In genomic region chr6:39005267-39005944, GRCm38 (mm10) we compare ENCODE assay signal across 15 mouse cellular contexts.
A peak's percentile ranks its signal among the peaks of the same experiment; 100 is the strongest.
DNase-seq lines count a peak whose midpoint lies in the region; ATAC-seq and TF ChIP-seq lines count a peak whose summit lies in the region.
"Had no signal": no experiment of that assay in that cellular context is flagged by ENCODE, and none has a peak within 500 bp of the region (broad histone marks: within the 10 kb centered on the region; RNA-seq: fewer than 3 reads in every experiment).

No protein-coding gene starts in this region.

- no peak for TF ChIP-seq CTCF in left cerebral cortex, adult 2 months (IDR thresholded peaks at IDR 0.05)

- intact Hi-C loops in left cerebral cortex, adult 2 months (cut with DNase I) = no loop called here

- H3K36me3 ChIP-seq in kidney, embryonic 16.5 days (ENCODE audit: insufficient read depth, low read length) = no peaks in the 10 kb centered on the region
- no peaks in the 10 kb centered on the region for H3K36me3 ChIP-seq in limb, embryonic 11.5 days (ENCODE audit: control insufficient read depth, insufficient read depth, low read length)
- no peaks in the 10 kb centered on the region for H3K36me3 ChIP-seq in neural tube, embryonic 15.5 days
- H3K36me3 ChIP-seq: heart, embryonic 13.5 days; liver, embryonic 13.5 days had no signal

- H3K4me1 ChIP-seq in kidney, embryonic 16.5 days (ENCODE audit: insufficient read depth, low read length) = peaks cover 35% of the 10 kb centered on the region; the same call in 1 of the 2 replicates
- peaks cover 10% of the 10 kb centered on the region for H3K4me1 ChIP-seq in limb, embryonic 11.5 days (ENCODE audit: control insufficient read depth, insufficient read depth, low read length)
- H3K4me1 ChIP-seq in neural tube, embryonic 15.5 days = peaks cover 28% of the 10 kb centered on the region

- H3K27ac ChIP-seq in kidney, embryonic 16.5 days (ENCODE audit: low read length) = peak overlapping the region; percentile 27
- H3K27ac ChIP-seq in limb, embryonic 11.5 days (replicated peaks; ENCODE audit: low read depth, low read length) = no peak overlapping the region
- H3K27ac ChIP-seq in neural tube, embryonic 15.5 days (replicated peaks) = peak overlapping the region; percentile 67
- no peak overlapping the region for H3K27ac ChIP-seq in left cerebral cortex, adult 2 months
- H3K27ac ChIP-seq: heart, embryonic 13.5 days; liver, embryonic 13.5 days had no signal

- H3K4me3 ChIP-seq in kidney, embryonic 16.5 days (ENCODE audit: low read length) = no peak overlapping the region
- no peak overlapping the region for H3K4me3 ChIP-seq in limb, embryonic 11.5 days (ENCODE audit: low read depth, low read length)
- H3K4me3 ChIP-seq in neural tube, embryonic 15.5 days (replicated peaks) = no peak overlapping the region
- H3K4me3 ChIP-seq in left cerebral cortex, adult 2 months = no peak overlapping the region
- H3K4me3 ChIP-seq: heart, embryonic 13.5 days; liver, embryonic 13.5 days had no signal

- H3K9me3 ChIP-seq in kidney, embryonic 16.5 days (ENCODE audit: low read length) = no peaks in the 10 kb centered on the region
- H3K9me3 ChIP-seq in limb, embryonic 11.5 days (ENCODE audit: control insufficient read depth, low read length) = no peaks in the 10 kb centered on the region
- H3K9me3 ChIP-seq in neural tube, embryonic 15.5 days (replicated peaks) = no peaks in the 10 kb centered on the region
- H3K9me3 ChIP-seq: heart, embryonic 13.5 days; liver, embryonic 13.5 days had no signal

- no peak for ATAC-seq in kidney, embryonic 16.5 days (ENCODE audit: low FRiP score, low TSS enrichment)
- ATAC-seq in limb, embryonic 11.5 days (ENCODE audit: insufficient number of reproducible peaks, low FRiP score, low TSS enrichment, low read depth) = no peak
- peak; percentile 50; the same call in 1 of the 2 replicates for ATAC-seq in neural tube, embryonic 15.5 days (ENCODE audit: low FRiP score)

- no peak overlapping the region for H3K9ac ChIP-seq in kidney, embryonic 16.5 days (replicated peaks; ENCODE audit: low read length)
- H3K9ac ChIP-seq in limb, embryonic 11.5 days (ENCODE audit: low read length) = no peak overlapping the region
- H3K9ac ChIP-seq in neural tube, embryonic 15.5 days (replicated peaks) = no peak overlapping the region
- H3K9ac ChIP-seq: heart, embryonic 13.5 days; liver, embryonic 13.5 days had no signal

- peak; percentile 21 for DNase-seq in embryo, embryonic 11 days
- DNase-seq in embryo, embryonic 10.5 days (ENCODE audit: low spot score) = no peak
- DNase-seq in kidney, adult 18-20 months = no peak
- peak; percentile 43 for DNase-seq in limb, embryonic 11.5 days (ENCODE audit: low spot score)
- no peak for DNase-seq in testis, postnatal 14 days (ENCODE audit: low spot score)
- DNase-seq in left cerebral cortex, adult 2 months (ENCODE audit: extremely low spot score in 1 of 2, low spot score in 2 of 2) = no peak
- DNase-seq: cerebellum, adult 11 months; cerebellum, postnatal 36 days; gastrocnemius, postnatal 36 days; kidney, postnatal 25 days; liver, embryonic 13.5 days; lung, postnatal 10 days had no signal

- 54% methylated on average over 20 of the region's 20 CpGs for WGBS in kidney, embryonic 16.5 days
- 71% methylated on average over 20 of the region's 20 CpGs for WGBS in limb, embryonic 11.5 days
- WGBS in neural tube, embryonic 15.5 days = 37% methylated on average over 20 of the region's 20 CpGs

- no peaks in the 10 kb centered on the region for H3K27me3 ChIP-seq in kidney, embryonic 16.5 days (ENCODE audit: insufficient read depth, low read length)
- no peaks in the 10 kb centered on the region for H3K27me3 ChIP-seq in limb, embryonic 11.5 days (ENCODE audit: control insufficient read depth, insufficient read depth, low read length)
- H3K27me3 ChIP-seq in neural tube, embryonic 15.5 days (replicated peaks) = no peaks in the 10 kb centered on the region
- H3K27me3 ChIP-seq: heart, embryonic 13.5 days; liver, embryonic 13.5 days had no signal

- H3K4me2 ChIP-seq in kidney, embryonic 16.5 days (replicated peaks; ENCODE audit: low read depth, low read length) = no peak overlapping the region
- no peak overlapping the region for H3K4me2 ChIP-seq in limb, embryonic 11.5 days (ENCODE audit: low read depth, severe bottlenecking)
- peak overlapping the region; percentile 11; the same call in 1 of the 2 replicates for H3K4me2 ChIP-seq in neural tube, embryonic 15.5 days
- H3K4me2 ChIP-seq: heart, embryonic 13.5 days; liver, embryonic 13.5 days had no signal

Comparison
In these comparisons a context has a peak if more than half of its experiments do, and no peak if none do; other contexts are left out.
1. DNase-seq: peak in embryo, embryonic 11 days (single experiment) and limb, embryonic 11.5 days (single experiment); none in embryo, embryonic 10.5 days (single experiment), kidney, adult 18-20 months (single experiment), testis, postnatal 14 days (single experiment) and left cerebral cortex, adult 2 months (0 of 2).
2. H3K27ac ChIP-seq: peak in kidney, embryonic 16.5 days (single experiment) and neural tube, embryonic 15.5 days (single experiment); none in limb, embryonic 11.5 days (single experiment) and left cerebral cortex, adult 2 months (single experiment).